Mouse (Mus musculus): ENCODE results near the gene Cacnb3. TPM values are rescaled to one million over a fixed set of nuclear protein-coding genes. Genes with fewer than 3 reads are reported as not detected.
A peak's percentile ranks its signal among the peaks of the same experiment; 100 is the strongest.

Cacnb3 gene
- total RNA-seq, 1 experiment from 2014 or later, result not detected

DNA sequence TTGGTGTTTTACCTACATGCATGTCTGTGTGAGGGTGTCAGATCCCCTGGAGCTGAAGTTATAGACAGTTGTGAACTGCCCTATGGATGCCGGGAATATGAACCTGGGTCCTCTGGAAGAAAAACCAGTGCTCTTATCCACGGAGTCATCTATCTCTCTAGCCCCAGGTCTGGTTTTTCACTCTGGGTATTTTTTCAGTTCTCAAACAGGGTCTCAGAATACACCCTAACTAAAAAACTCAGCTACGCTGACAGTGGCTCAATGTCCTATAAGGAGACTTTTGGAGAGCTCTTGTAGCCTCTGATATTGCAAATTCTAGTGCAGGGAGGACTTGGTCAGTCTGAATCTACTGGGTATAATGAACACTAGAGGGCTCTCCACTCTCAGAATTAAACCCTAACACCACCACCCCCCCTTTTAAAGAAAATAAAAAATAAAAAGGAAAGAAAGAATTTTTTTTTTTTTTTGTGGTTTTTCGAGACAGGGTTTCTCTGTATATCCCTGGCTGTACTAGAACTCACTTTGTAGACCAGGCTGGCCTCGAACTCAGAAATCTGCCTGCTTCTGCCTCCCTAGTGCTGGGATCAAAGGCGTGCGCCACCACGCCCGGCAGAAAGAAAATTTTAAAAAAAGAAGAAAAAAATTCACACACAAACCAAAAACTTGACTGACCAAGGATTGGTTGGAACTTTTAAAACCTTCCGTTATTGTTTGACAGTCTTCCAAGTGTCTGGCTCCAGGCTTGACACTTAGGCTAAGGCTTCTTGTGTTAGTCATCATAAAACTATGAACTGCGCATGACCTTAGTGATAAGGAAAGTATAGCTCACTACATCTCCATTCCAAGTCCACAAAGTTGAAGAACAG, 33.6 kb downstream of the Cacnb3 start:
- ATAC-seq (ENCODE audit: extremely low read depth, insufficient number of reproducible peaks, low FRiP score, poor library complexity, severe bottlenecking), result no peak

DNA sequence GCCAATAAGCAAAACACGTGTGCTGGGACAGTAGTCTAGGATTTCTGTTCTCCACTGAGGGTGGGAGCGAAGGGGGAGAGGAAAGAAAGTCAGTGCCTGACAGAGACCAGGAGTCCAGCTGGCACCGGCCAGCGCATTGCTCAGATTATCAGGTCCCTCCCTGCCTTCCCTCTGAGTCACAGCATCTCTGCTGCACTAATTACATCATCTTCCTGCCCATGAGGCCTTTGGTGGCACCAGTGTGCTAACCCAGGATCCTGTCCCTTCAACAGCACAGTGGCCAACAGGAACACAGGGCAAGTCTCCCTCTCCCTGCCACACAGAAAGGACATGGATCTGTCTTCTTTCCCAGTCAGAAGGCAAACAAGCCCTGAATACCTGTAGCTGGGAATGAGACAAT, 42.0 kb downstream of the Cacnb3 start:
- ATAC-seq (ENCODE audit: extremely low read depth, insufficient number of reproducible peaks, low FRiP score, poor library complexity, severe bottlenecking), result no peak

DNA sequence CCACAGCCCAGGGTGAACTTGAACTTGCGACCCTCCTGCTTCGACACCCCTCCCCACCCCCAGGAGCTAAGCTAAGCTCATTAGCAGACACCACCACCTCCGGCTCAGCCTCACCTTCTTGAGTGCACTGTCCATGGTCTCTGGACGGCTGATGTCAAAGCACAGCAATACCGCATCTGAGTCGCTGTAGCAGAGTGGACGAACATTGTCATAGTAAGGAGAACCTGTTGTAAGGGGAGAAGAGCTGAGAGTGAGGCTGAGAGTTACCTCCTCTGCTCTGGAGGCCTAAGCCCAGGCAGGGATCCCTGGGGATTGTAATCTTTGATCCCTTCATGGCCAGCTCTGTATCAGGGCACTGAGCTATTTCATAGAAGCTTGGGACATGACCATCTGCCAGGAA, 43.1 kb downstream of the Cacnb3 start:
- no peak for ATAC-seq (ENCODE audit: extremely low read depth, insufficient number of reproducible peaks, low FRiP score, poor library complexity, severe bottlenecking)

DNA sequence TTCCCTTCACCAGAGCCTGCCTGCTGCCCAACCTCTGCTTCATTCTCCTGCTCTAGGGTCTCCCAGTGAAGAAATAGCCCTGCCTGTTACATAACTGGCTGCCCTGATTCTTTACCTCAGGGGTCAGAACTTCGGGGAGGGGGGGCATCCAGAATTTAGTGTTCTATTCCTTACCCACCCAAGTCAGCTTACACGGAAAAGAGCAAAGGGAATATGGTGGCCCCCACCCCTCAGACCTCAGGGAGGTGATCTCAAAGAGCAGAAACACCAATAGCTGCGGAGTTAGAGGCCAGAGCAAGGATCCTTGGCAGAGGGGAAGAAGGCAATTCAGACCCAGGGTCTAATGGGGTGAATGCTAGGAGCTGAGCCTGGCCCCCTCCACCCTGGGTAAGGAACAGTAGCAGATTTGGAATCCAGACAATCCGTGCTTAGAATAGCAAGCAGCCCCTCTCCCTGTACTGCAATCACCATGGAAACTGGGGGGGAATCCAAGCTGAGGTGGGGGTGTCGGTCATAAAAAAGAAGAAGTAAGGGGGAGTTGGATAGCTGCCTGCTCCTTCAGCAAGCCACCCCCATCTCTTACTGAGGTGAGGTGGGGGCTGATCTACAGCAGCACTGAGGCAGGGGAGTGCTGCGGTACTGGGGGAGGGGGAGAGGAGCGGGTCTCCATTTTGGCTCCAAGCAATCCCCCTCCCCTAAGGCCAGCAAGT, 43.8 kb downstream of the Cacnb3 start:
- ATAC-seq (ENCODE audit: extremely low read depth, insufficient number of reproducible peaks, low FRiP score, poor library complexity, severe bottlenecking), result no peak

DNA sequence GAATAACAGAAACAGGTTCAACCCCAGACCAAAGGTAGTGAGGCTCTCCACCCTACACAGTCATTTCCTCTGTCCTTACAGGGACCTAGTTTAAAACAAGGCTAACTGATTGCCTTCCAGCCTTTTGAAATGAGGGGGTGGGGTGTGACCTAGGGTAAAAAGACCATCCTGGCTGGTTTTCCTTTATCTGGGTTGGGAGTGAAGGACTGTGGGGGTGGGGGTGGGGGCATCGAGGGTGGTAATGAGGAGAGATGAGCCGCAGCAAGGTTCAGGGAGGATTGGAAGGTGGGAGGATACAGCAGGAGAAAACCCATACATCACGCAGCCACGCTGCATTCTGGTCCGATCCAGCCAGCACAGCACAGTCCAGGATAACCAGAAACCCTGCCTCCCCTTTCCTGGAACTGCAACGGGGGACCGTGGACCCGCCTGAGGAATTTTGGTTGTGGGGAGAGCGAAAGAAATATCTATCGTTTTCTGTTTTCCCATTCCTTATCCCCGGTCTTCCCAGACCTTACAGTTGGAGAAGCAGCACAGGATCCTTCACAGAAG, 44.4 kb downstream of the Cacnb3 start:
- no peak for ATAC-seq (ENCODE audit: extremely low read depth, insufficient number of reproducible peaks, low FRiP score, poor library complexity, severe bottlenecking)

DNA sequence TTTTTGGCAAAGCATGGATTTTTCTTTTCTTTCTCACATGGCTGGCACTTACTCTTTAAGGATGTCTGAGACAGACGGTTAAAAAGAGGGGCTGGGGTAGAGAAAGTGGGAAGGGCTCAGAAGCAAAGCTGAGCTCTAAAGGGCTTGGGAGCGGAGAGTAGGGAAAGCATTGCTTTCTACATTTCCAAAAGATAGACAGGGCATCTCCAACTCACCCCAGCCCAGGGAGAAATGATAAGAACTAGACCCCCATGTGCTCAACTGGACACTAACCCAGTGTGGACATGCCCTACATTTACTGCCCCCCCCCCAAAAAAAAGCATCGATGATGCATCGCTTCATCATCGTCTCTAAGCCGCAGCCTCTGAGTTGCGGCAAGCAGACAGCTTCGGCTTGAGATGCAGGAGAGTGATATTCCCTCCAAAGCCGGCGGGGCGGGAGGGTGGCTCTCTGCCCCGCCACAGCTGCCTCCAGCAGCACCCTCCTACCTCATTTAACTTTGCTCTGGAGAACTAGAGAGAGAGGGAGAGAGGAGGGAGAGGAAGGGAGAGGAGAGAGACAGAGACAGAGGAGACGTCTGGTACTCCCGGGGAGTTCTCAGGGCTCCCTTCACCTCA, 45.1 kb downstream of the Cacnb3 start:
- ATAC-seq (ENCODE audit: extremely low read depth, insufficient number of reproducible peaks, low FRiP score, poor library complexity, severe bottlenecking), result no peak

DNA sequence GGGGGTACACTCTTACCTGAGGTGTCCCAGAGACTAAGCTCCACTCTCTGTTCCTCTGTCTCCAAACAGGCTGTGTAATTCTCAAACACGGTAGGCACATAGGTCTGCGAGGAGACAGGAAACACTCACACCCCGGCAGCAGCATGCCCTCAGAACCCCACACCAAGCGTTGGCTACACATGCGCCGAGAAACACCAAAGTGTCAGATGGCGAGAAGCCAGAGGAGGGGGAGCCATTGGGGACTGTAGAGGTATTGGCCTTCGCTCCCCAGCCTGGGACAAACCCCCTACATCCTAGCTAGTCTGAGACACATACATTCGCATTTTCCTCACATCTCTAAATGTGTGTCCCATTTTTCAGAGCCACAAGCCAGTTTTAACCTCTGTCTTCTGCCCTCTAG, 45.8 kb downstream of the Cacnb3 start:
- no peak for ATAC-seq (ENCODE audit: extremely low read depth, insufficient number of reproducible peaks, low FRiP score, poor library complexity, severe bottlenecking)

DNA sequence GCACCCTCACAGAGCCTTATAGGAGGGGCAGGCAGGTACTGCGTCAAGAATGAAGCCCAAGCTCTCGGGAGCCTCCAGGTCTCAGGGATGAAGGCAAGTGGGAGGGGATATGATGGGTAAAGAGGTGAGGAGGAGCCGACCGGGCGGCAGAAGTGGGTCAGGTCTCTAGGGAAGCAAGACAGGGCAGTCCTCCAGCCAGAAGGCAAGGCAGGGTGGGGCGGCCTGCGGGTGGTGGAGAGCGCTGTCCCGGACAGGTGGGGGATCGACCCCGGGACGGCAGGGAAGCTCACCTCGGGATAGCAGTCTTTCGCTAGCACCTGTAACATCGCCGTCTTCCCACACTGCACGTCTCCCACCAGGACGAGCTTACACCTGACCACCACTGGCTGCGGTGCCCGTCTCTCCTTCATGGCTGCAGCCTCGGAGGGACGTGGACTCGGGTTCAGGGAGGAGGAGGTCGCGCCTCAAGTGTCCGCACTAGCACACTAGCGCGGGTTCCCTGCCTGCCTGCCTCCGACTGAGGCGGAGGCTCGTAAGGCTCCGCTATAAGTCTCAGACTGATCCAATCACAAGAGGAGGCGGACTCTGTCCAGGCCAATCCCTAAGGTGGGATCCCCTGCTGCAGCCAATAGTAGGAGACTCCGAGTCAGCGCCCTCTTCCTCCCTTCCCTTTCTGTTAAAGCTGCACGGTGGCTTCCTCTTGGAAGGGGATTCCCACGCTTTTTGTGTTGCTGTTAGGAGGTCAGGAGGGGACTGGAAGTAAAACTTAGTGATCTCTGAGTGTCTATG, 46.5 kb downstream of the Cacnb3 start, which contains the start of gene Rnd1:
TSS of gene Rnd1 (minus strand) at position 522 of the 789 bp plus-strand sequence.
- peak; percentile 91 for ATAC-seq (ENCODE audit: extremely low read depth, insufficient number of reproducible peaks, low FRiP score, poor library complexity, severe bottlenecking)

DNA sequence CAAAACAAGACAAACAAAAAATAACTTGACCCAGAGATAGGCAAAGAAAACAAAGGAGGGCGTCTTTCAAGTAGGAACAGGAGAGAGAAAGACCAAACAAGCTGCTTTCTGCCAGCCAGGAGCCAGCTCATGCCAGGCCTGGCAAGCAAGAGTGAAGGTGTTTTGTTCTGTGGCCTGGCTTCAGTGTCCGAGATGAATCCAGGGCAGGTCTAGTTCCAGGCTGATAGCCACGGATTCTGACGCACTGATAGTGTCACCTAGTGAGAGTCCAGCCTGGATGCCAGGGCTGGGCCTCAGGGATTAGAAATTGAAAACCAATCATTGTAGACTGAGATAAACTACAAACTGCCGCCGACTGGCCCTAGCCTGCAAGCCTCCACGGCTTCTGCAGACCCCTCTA, 47.3 kb downstream of the Cacnb3 start:
- ATAC-seq (ENCODE audit: extremely low read depth, insufficient number of reproducible peaks, low FRiP score, poor library complexity, severe bottlenecking), result no peak

DNA sequence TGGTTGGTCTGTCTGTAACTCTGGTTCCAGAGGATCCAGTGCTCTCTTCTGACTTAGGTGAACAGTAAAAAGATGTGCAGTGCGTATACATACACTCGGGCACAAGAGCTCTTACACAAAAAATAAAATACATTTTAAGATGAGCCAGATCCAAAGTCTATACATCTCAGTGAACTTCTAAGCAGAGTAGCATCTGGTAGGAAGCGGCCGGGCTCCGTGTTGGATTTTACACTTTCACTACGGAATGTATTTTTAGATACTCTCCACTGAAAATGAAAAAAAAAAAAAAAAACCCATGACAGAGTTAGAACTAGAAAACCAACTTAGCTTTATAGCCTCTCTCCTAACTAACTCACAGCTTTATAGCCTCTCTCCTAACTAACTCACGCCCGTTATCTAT, 50.0 kb downstream of the Cacnb3 start:
- no peak for ATAC-seq (ENCODE audit: extremely low read depth, insufficient number of reproducible peaks, low FRiP score, poor library complexity, severe bottlenecking)

DNA sequence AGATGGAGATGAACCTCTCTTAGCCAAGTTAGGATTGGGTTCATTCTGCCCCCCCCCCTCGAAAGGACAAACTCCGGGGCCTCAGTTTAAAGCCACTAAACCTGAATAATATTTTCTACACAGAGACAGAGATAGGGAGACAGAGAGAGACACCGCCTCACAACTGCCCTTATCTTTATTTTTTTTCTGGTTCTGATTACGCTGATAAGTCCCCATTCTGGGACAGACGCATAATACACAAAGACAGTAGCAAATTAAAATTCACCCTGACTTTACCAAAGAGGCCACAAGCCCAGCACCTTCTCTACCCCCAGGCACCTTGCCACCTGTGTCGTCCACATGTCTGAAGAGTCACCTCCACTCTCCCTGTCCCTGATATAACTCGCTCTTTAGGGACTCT, 51.0 kb downstream of the Cacnb3 start:
- ATAC-seq (ENCODE audit: extremely low read depth, insufficient number of reproducible peaks, low FRiP score, poor library complexity, severe bottlenecking), result no peak

DNA sequence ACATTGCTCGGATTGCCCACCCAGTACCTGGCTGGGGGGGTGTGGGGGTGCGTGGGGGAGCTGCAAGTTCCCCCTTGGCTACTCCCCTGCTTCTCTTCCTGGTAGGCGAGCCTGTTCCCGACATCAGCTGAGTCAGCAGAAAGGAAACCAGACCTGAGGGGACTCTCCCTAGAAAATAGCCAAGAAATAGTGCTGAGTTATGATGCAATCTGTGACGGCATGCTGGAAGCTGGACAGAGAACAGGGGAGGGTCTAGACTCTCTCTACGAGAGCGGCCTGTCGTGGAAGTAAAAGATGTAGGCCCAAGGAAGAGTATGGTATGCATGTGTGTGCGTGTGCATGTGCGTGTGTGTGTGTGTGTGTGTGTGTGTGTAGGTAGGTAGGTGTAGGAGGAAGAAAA, 52.5 kb downstream of the Cacnb3 start:
- ATAC-seq (ENCODE audit: extremely low read depth, insufficient number of reproducible peaks, low FRiP score, poor library complexity, severe bottlenecking), result no peak

DNA sequence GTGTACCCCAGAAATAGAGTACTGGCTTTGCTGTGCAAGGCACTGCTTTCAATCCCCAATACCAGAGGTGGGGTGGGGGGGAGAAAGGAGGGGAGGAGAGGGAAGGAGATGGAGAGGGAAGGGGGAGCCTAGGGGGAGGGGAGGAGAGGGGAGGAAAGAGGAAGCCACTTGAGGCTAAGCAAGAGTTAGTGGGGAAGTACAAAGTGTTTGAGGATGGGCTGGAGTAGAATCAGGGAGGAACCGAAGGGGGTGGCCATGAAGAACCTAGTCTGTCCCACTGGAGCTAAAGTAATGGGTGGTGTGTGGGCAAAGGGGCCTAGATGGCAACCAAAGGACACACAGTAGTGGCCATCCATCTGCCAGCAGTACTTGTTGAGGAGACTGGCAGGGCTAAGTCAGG, 53.1 kb downstream of the Cacnb3 start:
- peak; percentile 61; the same call in 1 of the 2 replicates for ATAC-seq (ENCODE audit: extremely low read depth, insufficient number of reproducible peaks, low FRiP score, poor library complexity, severe bottlenecking)

DNA sequence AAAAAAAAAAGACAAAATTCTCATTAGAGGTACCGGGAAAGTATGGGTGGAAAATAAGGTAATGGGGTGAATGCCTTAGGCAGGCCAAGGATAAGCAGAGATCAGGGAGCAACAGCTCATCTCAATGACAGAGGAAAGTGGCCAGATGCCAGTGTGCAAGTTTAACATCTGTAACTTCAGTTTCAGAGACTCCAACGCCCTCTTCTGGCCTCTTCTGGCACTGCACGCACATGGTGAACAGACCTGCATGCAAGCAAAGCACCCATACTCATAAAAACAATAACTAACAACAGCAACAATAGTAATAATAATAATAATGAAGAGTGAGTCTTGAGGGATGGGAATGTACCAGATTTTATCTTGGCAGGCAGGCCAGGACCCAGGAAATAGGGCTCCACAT, 55.3 kb downstream of the Cacnb3 start:
- no peak for ATAC-seq (ENCODE audit: extremely low read depth, insufficient number of reproducible peaks, low FRiP score, poor library complexity, severe bottlenecking)

DNA sequence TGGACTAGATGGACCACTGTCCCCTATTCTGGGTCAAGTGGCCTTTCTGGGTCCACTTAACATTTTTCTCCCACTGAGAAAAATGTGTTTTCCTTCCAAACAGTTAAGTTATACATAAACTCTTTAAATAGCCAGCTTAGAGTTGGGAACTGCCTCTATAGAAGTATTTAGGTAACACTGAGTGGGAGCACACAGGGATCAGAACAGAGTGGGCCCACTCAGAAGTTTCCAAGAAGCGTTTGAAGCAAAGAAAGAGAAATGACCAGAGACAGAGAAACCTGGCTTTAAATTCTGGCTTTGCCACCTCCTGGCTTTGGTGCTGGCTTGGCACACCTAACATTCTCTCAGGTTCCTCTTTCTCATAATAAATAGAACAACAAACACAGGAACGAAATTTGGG, 59.0 kb downstream of the Cacnb3 start:
- no peak for ATAC-seq (ENCODE audit: extremely low read depth, insufficient number of reproducible peaks, low FRiP score, poor library complexity, severe bottlenecking)

DNA sequence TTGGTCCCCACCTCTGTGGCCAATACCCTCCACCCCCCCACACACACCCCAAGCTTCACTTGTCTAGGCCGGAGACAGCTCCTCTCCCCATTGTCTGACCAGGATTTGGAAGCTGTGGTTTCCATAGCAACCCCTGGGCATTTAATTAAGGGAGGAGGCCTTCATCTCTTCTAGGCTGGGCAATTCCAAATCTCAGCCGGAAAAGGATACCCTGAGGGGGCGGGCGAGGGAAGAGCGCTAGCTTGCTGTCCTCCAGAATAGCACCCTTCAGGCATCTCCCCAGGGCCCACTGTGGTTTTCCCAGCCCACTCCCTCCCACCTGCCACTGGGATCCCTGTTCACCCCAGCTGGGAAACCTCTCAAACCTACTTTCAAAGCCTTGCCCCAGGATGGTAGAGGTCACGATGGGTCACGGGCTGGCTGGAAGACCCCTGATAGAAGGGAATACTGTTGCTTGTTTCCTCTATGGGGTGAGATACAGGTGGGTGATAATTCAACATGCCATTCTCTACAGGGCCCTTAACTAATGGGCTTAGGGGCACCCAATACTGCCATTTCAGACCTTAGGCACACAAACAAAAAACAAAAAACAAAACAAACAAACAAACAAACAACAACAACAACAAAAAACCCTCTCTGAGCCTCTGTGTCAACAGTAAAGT, 61.0 kb downstream of the Cacnb3 start:
- no peak for ATAC-seq (ENCODE audit: extremely low read depth, insufficient number of reproducible peaks, low FRiP score, poor library complexity, severe bottlenecking)

DNA sequence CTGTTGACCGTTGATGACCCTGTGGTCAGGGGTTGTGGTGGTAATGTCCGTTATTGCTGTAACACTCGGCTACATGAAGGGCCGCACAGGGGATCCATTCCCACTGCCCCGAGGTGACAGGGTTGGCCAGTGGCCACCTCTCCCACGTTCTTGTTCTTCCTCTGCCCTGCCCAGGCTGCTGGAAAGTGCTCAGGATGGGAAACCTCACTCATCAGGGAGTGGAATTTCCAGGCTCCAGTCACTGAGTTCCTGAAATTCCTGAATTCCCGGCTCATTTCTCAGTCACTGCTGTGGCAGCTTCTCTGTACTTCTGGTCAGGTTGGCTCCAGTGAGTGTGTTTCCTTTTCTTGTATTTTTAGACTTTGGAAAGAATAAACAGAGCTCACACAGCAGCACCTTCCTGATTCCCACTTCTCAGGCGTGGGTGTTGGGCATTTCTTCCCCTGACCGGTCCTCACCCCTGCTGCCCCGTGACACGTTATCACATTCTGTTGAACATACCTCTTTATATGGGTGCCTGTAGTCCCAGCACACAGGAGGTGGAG, 61.6 kb downstream of the Cacnb3 start:
- ATAC-seq (ENCODE audit: extremely low read depth, insufficient number of reproducible peaks, low FRiP score, poor library complexity, severe bottlenecking), result no peak
